ENCODE assay signal across 12 mouse cellular contexts in genomic region chr13:75738957-75739356, GRCm38 (mm10). TPM values are rescaled to one million over a fixed set of nuclear protein-coding genes. Genes with fewer than 3 reads are reported as not detected.
DNase-seq lines count a peak whose midpoint lies in the region; ATAC-seq lines count a peak whose summit lies in the region.
"Had no signal": no experiment of that assay in that cellular context is flagged by ENCODE, and none has a peak within 500 bp of the region (broad histone marks: within the 10 kb centered on the region; RNA-seq: fewer than 3 reads in every experiment).

No protein-coding gene starts in this region.

- no peak overlapping the region for H3K27ac ChIP-seq in heart, embryonic 13.5 days (replicated peaks)
- no peak overlapping the region for H3K27ac ChIP-seq in forebrain, embryonic 10.5 days
- H3K27ac ChIP-seq: forebrain, embryonic 12.5 days had no signal

- no peaks in the 10 kb centered on the region for H3K36me3 ChIP-seq in heart, embryonic 13.5 days
- H3K36me3 ChIP-seq in megakaryocyte, embryonic 14.5 days (replicated peaks; ENCODE audit: low read length) = peaks cover 9% of the 10 kb centered on the region
- H3K36me3 ChIP-seq in forebrain, embryonic 10.5 days (replicated peaks) = no peaks in the 10 kb centered on the region
- H3K36me3 ChIP-seq: forebrain, embryonic 12.5 days had no signal

- 49% methylated on average over 3 of the region's 3 CpGs for WGBS in heart, embryonic 13.5 days
- 88% methylated on average over 3 of the region's 3 CpGs for WGBS in forebrain, embryonic 10.5 days

- H3K4me1 ChIP-seq in heart, embryonic 13.5 days = peaks cover 47% of the 10 kb centered on the region
- peaks cover 84% of the 10 kb centered on the region for H3K4me1 ChIP-seq in megakaryocyte, embryonic 14.5 days
- H3K4me1 ChIP-seq in forebrain, embryonic 10.5 days = no peaks in the 10 kb centered on the region
- H3K4me1 ChIP-seq: forebrain, embryonic 12.5 days had no signal

- no peak for ATAC-seq in heart, embryonic 13.5 days (ENCODE audit: extremely low read depth, insufficient number of reproducible peaks, low FRiP score, low TSS enrichment)
- peak; percentile 65 for ATAC-seq in granulocyte monocyte progenitor cell, adult 5-6 weeks (replicated peaks; ENCODE audit: poor library complexity, severe bottlenecking)
- no peak for ATAC-seq in CD4-positive, CD25-positive, alpha-beta regulatory T cell, adult 4 months
- ATAC-seq: inflammation-experienced regulatory T-cells, adult 6 months had no signal

- H3K9ac ChIP-seq in heart, embryonic 13.5 days = no peak overlapping the region
- H3K9ac ChIP-seq: forebrain, embryonic 12.5 days had no signal

- H3K27me3 ChIP-seq in heart, embryonic 13.5 days (replicated peaks) = no peaks in the 10 kb centered on the region
- no peaks in the 10 kb centered on the region for H3K27me3 ChIP-seq in megakaryocyte, embryonic 14.5 days (replicated peaks)
- no peaks in the 10 kb centered on the region for H3K27me3 ChIP-seq in forebrain, embryonic 10.5 days (ENCODE audit: poor library complexity, severe bottlenecking)
- H3K27me3 ChIP-seq: forebrain, embryonic 12.5 days had no signal

- peak overlapping the region; percentile 50 for H3K4me2 ChIP-seq in heart, embryonic 13.5 days
- H3K4me2 ChIP-seq: forebrain, embryonic 12.5 days had no signal

- H3K4me3 ChIP-seq in heart, embryonic 13.5 days = no peak overlapping the region
- H3K4me3 ChIP-seq in megakaryocyte, embryonic 14.5 days (replicated peaks) = peak overlapping the region; percentile 85
- H3K4me3 ChIP-seq in forebrain, embryonic 10.5 days = no peak overlapping the region
- H3K4me3 ChIP-seq: forebrain, embryonic 12.5 days had no signal

- no peaks in the 10 kb centered on the region for H3K9me3 ChIP-seq in heart, embryonic 13.5 days
- H3K9me3 ChIP-seq in megakaryocyte, embryonic 14.5 days = no peaks in the 10 kb centered on the region
- H3K9me3 ChIP-seq in forebrain, embryonic 10.5 days = no peaks in the 10 kb centered on the region
- H3K9me3 ChIP-seq: forebrain, embryonic 12.5 days had no signal

- DNase-seq in heart, adult 8-10 months (ENCODE audit: low spot score) = no peak
- DNase-seq in A20 (ENCODE audit: low read depth, low spot score) = peak; percentile 62
- DNase-seq in cerebellum, postnatal 14 days = no peak
- no peak for DNase-seq in forebrain, embryonic 10.5 days (ENCODE audit: extremely low spot score, low spot score)
- DNase-seq: gastrocnemius, postnatal 36 days; midbrain, embryonic 14.5 days had no signal

RNA-seq across cellular contexts. Expression of gene Ell2, which starts 32.4 kb away (rescaled TPM):
- 4.6 and 4.8 TPM in 2 replicates for polyA plus RNA-seq in heart, embryonic 13.5 days (2015; fragmentation: Nextera tagmentation; extraction: Ambion mirVana)
- total RNA-seq in heart, adult 8-10 months (2022) = 10 to 100 TPM; 19.7 to 31.6 (median 27.0) TPM
- total RNA-seq in granulocyte monocyte progenitor cell, adult 5-6 weeks (2014; fragmentation: Nextera tagmentation) = 2.4 and 3.5 TPM in 2 replicates
- 3.6 and 6.7 TPM in 2 replicates for total RNA-seq in granulocyte monocyte progenitor cell, adult 5-6 weeks (2017)
- 14.0 TPM in 1 of 2 replicates, not detected in the other for polyA plus RNA-seq in megakaryocyte, embryonic 14.5 days (2012; ENCODE audit: insufficient read depth, low replicate concordance)
- polyA plus RNA-seq in forebrain, embryonic 10.5 days (2016; fragmentation: Nextera tagmentation; extraction: Ambion mirVana) = 5.3 and 5.4 TPM in 2 replicates
- polyA plus RNA-seq in CD4-positive, CD25-positive, alpha-beta regulatory T cell, adult 4 months (2017; shearing (Covaris generic)) = 1 to 10 TPM; 3.4 to 3.5 TPM
